Mouse (Mus musculus) cortical plate, adult 2 months (tissue): ENCODE measurements around the gene Agap3.

Experiments
- CTCF ChIP-seq: fragments of 200-500 bp; IDR thresholded peaks from 2 replicates; pipeline ENCODE4 v1.5.1; 2011; ENCODE audit warnings: mild to moderate bottlenecking, control low read depth, low read length; ENCODE audit not compliant: insufficient read depth; ENCODE audit errors: extremely low read depth
- POLR2A ChIP-seq: fragments of 200-500 bp; IDR thresholded peaks from 2 replicates; pipeline ENCODE4 v1.6.1; 2011; ENCODE audit warnings: mild to moderate bottlenecking, low read length, control low read depth; ENCODE audit not compliant: insufficient read depth; ENCODE audit errors: extremely low read depth

GRCm38 (mm10) chr5:24453985-24454303 is 2.0 kb downstream of the Agap3 start:
- TF ChIP-seq POLR2A (no peak), CTCF (no peak)
